In genomic region chr1:179854288-179854965, GRCm38 (mm10) we compare ENCODE assay signal across 9 mouse cellular contexts. TPM values are rescaled to one million over a fixed set of nuclear protein-coding genes. Genes with fewer than 3 reads are reported as not detected.
DNase-seq lines count a peak whose midpoint lies in the region; ATAC-seq and TF ChIP-seq lines count a peak whose summit lies in the region.
"Had no signal": no experiment of that assay in that cellular context is flagged by ENCODE, and none has a peak within 500 bp of the region (broad histone marks: within the 10 kb centered on the region; RNA-seq: fewer than 3 reads in every experiment).

No protein-coding gene starts in this region.

- H3K27ac ChIP-seq in neural tube, embryonic 13.5 days (replicated peaks): no peak overlapping the region
- H3K27ac ChIP-seq in neural tube, embryonic 15.5 days (replicated peaks): no peak overlapping the region
- H3K27ac ChIP-seq in heart, embryonic 10.5 days: peak overlapping the region; percentile 56
- peak overlapping the region; percentile 33 for H3K27ac ChIP-seq in liver, adult 2 months (replicated peaks; ENCODE audit: insufficient read depth, low read depth, low read length)
- H3K27ac ChIP-seq in stomach, embryonic 16.5 days (ENCODE audit: low read length): no peak overlapping the region

- H3K79me2 ChIP-seq in liver, adult 2 months (ENCODE audit: control insufficient read depth, insufficient read depth, low read length): no peaks in the 10 kb centered on the region

- 0 out of 2 replicates have a peak, but pooled peaks have one; percentile 27 for ATAC-seq in neural tube, embryonic 13.5 days (ENCODE audit: low read depth)
- no peak for ATAC-seq in neural tube, embryonic 15.5 days (ENCODE audit: low FRiP score)
- no peak for ATAC-seq in stomach, embryonic 16.5 days (ENCODE audit: insufficient read depth, low FRiP score)

- H3K4me3 ChIP-seq in neural tube, embryonic 13.5 days: no peak overlapping the region
- no peak overlapping the region for H3K4me3 ChIP-seq in neural tube, embryonic 15.5 days (replicated peaks)
- 0 out of 2 replicates have a peak overlapping the region, but pooled peaks have one; percentile 8 for H3K4me3 ChIP-seq in heart, embryonic 10.5 days
- no peak overlapping the region for H3K4me3 ChIP-seq in liver, adult 2 months (ENCODE audit: insufficient read depth, low read depth, low read length)
- H3K4me3 ChIP-seq in stomach, embryonic 16.5 days (replicated peaks; ENCODE audit: low read length): no peak overlapping the region

- no peak for TF ChIP-seq CTCF in liver, adult 2 months (IDR thresholded peaks at IDR 0.05; ENCODE audit: low read depth, low read length)

- no peaks in the 10 kb centered on the region for H3K9me3 ChIP-seq in neural tube, embryonic 13.5 days
- H3K9me3 ChIP-seq in neural tube, embryonic 15.5 days (replicated peaks): no peaks in the 10 kb centered on the region
- no peaks in the 10 kb centered on the region for H3K9me3 ChIP-seq in heart, embryonic 10.5 days
- no peaks in the 10 kb centered on the region for H3K9me3 ChIP-seq in stomach, embryonic 16.5 days (replicated peaks; ENCODE audit: control insufficient read depth, low read length)

- no peak overlapping the region for H3K9ac ChIP-seq in neural tube, embryonic 13.5 days
- H3K9ac ChIP-seq in neural tube, embryonic 15.5 days (replicated peaks): no peak overlapping the region
- no peak overlapping the region for H3K9ac ChIP-seq in liver, adult 2 months (ENCODE audit: low read depth, low read length)
- 0 out of 2 replicates have a peak overlapping the region, but pooled peaks have one; percentile 16 for H3K9ac ChIP-seq in stomach, embryonic 16.5 days (ENCODE audit: low read length)

- H3K4me2 ChIP-seq in neural tube, embryonic 13.5 days: no peak overlapping the region
- no peak overlapping the region for H3K4me2 ChIP-seq in neural tube, embryonic 15.5 days
- H3K4me2 ChIP-seq in stomach, embryonic 16.5 days (ENCODE audit: low read depth, low read length): 0 out of 2 replicates have a peak overlapping the region, but pooled peaks have one; percentile 3

- no peak for TF ChIP-seq POLR2A in liver, adult 2 months (IDR thresholded peaks at IDR 0.05; ENCODE audit: extremely low read depth, insufficient read depth, low read length)

- H3K4me1 ChIP-seq in neural tube, embryonic 13.5 days (replicated peaks): no peaks in the 10 kb centered on the region
- peaks cover 4% of the 10 kb centered on the region for H3K4me1 ChIP-seq in neural tube, embryonic 15.5 days
- H3K4me1 ChIP-seq in heart, embryonic 10.5 days: peaks cover 9% of the 10 kb centered on the region
- no peaks in the 10 kb centered on the region for H3K4me1 ChIP-seq in liver, adult 2 months (ENCODE audit: control insufficient read depth, insufficient read depth, low read length)
- H3K4me1 ChIP-seq in stomach, embryonic 16.5 days (ENCODE audit: control insufficient read depth, insufficient read depth, low read length): 0 out of 2 replicates have a peak, but pooled peaks cover 3% of the 10 kb centered on the region

- no peaks in the 10 kb centered on the region for H3K36me3 ChIP-seq in neural tube, embryonic 13.5 days
- H3K36me3 ChIP-seq in neural tube, embryonic 15.5 days: no peaks in the 10 kb centered on the region
- no peaks in the 10 kb centered on the region for H3K36me3 ChIP-seq in heart, embryonic 10.5 days
- H3K36me3 ChIP-seq in liver, adult 2 months (ENCODE audit: control insufficient read depth, insufficient read depth, low read length): no peaks in the 10 kb centered on the region
- H3K36me3 ChIP-seq in stomach, embryonic 16.5 days (ENCODE audit: control insufficient read depth, insufficient read depth, low read length): no peaks in the 10 kb centered on the region

- peak; percentile 83 for DNase-seq in heart, embryonic 10.5 days (ENCODE audit: low spot score)
- no peak for DNase-seq in liver, adult 2 months (ENCODE audit: extremely low read depth, low read depth, low spot score)
- DNase-seq in adipocyte (ENCODE audit: low spot score): no peak
- no peak for DNase-seq in thymus, postnatal 0 days (ENCODE audit: low spot score)
- DNase-seq in adrenal gland, postnatal 25 days: no peak
- DNase-seq: right cerebral cortex, postnatal 4 days had no signal

- no peaks in the 10 kb centered on the region for H3K27me3 ChIP-seq in neural tube, embryonic 13.5 days
- H3K27me3 ChIP-seq in neural tube, embryonic 15.5 days (replicated peaks): no peaks in the 10 kb centered on the region
- no peaks in the 10 kb centered on the region for H3K27me3 ChIP-seq in heart, embryonic 10.5 days (ENCODE audit: insufficient read depth, poor library complexity, severe bottlenecking)
- no peaks in the 10 kb centered on the region for H3K27me3 ChIP-seq in liver, adult 2 months (ENCODE audit: control insufficient read depth, insufficient read depth, low read length)
- no peaks in the 10 kb centered on the region for H3K27me3 ChIP-seq in stomach, embryonic 16.5 days (ENCODE audit: control insufficient read depth, insufficient read depth, low read length)

- 54% methylated on average over 12 of the region's 12 CpGs for WGBS in neural tube, embryonic 13.5 days
- 43% methylated on average over 12 of the region's 12 CpGs for WGBS in neural tube, embryonic 15.5 days
- WGBS in heart, embryonic 10.5 days: 38% methylated on average over 12 of the region's 12 CpGs
- WGBS in liver, adult 2 months: 50% methylated on average over 12 of the region's 12 CpGs
- WGBS in stomach, embryonic 16.5 days: 20% methylated on average over 12 of the region's 12 CpGs

RNA-seq across cellular contexts. Expression of gene Ahctf1, which starts 50.9 kb away (rescaled TPM):
- 17.5 and 18.1 TPM in 2 replicates for polyA plus RNA-seq in neural tube, embryonic 13.5 days (2015; fragmentation: Nextera tagmentation; extraction: Ambion mirVana)
- 16.2 and 16.7 TPM in 2 replicates for polyA plus RNA-seq in neural tube, embryonic 15.5 days (2015; fragmentation: Nextera tagmentation; extraction: Ambion mirVana)
- polyA plus RNA-seq in heart, embryonic 10.5 days (2016; fragmentation: Nextera tagmentation; extraction: Ambion mirVana): 21.6 and 30.2 TPM in 2 replicates
- total RNA-seq in liver, adult 2 months (2014; rRNA removed): 34.3 and 37.0 TPM in 2 replicates
- polyA plus RNA-seq in liver, adult 2 months (2012; rRNA removed): 5.2 and 5.9 TPM in 2 replicates
- polyA plus RNA-seq in stomach, embryonic 16.5 days (2015; fragmentation: Nextera tagmentation; extraction: Ambion mirVana): 18.1 and 19.0 TPM in 2 replicates
- polyA plus RNA-seq in thymus, postnatal 0 days (2015; fragmentation: Nextera tagmentation; extraction: Ambion mirVana): 11.8 and 16.3 TPM in 2 replicates
- total RNA-seq in adrenal gland, postnatal 25 days (2021): 38.1 and 41.6 TPM in 2 replicates

RNA-seq across cellular contexts. Expression of gene Gm10518, which starts 51.3 kb away (rescaled TPM):
- not detected in 2 replicates for polyA plus RNA-seq in neural tube, embryonic 13.5 days (2015; fragmentation: Nextera tagmentation; extraction: Ambion mirVana)
- not detected in 2 replicates for polyA plus RNA-seq in neural tube, embryonic 15.5 days (2015; fragmentation: Nextera tagmentation; extraction: Ambion mirVana)
- polyA plus RNA-seq in heart, embryonic 10.5 days (2016; fragmentation: Nextera tagmentation; extraction: Ambion mirVana): 0.18 and 0.25 TPM in 2 replicates
- total RNA-seq in liver, adult 2 months (2014; rRNA removed): not detected in 2 replicates
- not detected in 2 replicates for polyA plus RNA-seq in liver, adult 2 months (2012; rRNA removed)
- polyA plus RNA-seq in stomach, embryonic 16.5 days (2015; fragmentation: Nextera tagmentation; extraction: Ambion mirVana): not detected in 2 replicates
- polyA plus RNA-seq in thymus, postnatal 0 days (2015; fragmentation: Nextera tagmentation; extraction: Ambion mirVana): 0.35 and 0.39 TPM in 2 replicates
- total RNA-seq in adrenal gland, postnatal 25 days (2021): not detected in 2 replicates

Comparison
In these comparisons a context has a peak if more than half of its experiments do, and no peak if none do; other contexts are left out.
1. H3K27ac ChIP-seq: peak in heart, embryonic 10.5 days (single experiment) and liver, adult 2 months (single experiment); none in neural tube, embryonic 13.5 days (single experiment), neural tube, embryonic 15.5 days (single experiment) and stomach, embryonic 16.5 days (single experiment).